ENCODE assay signal across 24 mouse cellular contexts in the genomic region with DNA sequence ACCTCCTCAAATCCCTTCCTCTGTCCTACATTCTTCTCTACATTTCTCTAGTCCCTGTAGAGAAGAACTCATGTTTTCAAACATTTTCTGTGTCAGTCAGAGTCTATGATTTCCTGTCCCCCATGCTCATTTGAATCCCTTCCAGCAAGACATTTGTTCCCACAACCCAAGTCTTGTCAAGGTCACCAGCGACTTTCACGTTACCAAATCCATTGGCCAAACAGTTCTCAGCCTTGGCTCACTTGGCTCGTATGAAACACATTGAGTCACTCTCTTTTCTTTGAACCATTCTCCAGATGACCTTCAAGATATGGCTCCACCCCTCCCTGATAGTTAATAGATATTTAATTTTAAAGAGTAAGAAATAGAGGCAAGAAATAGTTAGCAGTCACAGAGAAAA. TPM values are rescaled to one million over a fixed set of nuclear protein-coding genes. Genes with fewer than 3 reads are reported as not detected.
DNase-seq lines count a peak whose midpoint lies in the region; ATAC-seq and TF ChIP-seq lines count a peak whose summit lies in the region.
"Had no signal": no experiment of that assay in that cellular context is flagged by ENCODE, and none has a peak within 500 bp of the region (broad histone marks: within the 10 kb centered on the region; RNA-seq: fewer than 3 reads in every experiment).

No protein-coding gene starts in this region.

- intact Hi-C loops in gastrocnemius, adult 2 months (cut with DNase I) = no loop called here
- intact Hi-C loops in gastrocnemius, postnatal 14 days (cut with DNase I; ENCODE audit: low total_unique reads) = no loop called here

- H3K36me3 ChIP-seq in lung, embryonic 15.5 days = no peaks in the 10 kb centered on the region
- H3K36me3 ChIP-seq in hindbrain, embryonic 16.5 days (ENCODE audit: control insufficient read depth, insufficient read depth, low read length) = no peaks in the 10 kb centered on the region
- H3K36me3 ChIP-seq: embryonic facial prominence, embryonic 10.5 days; forebrain, embryonic 15.5 days; heart, embryonic 12.5 days; hindbrain, embryonic 15.5 days had no signal

- H3K27me3 ChIP-seq in lung, embryonic 15.5 days = no peaks in the 10 kb centered on the region
- H3K27me3 ChIP-seq in hindbrain, embryonic 16.5 days (replicated peaks; ENCODE audit: control insufficient read depth, insufficient read depth, low read length) = no peaks in the 10 kb centered on the region
- H3K27me3 ChIP-seq: forebrain, embryonic 15.5 days; heart, embryonic 12.5 days; hindbrain, embryonic 15.5 days; Patski had no signal

- H3K9me3 ChIP-seq in lung, embryonic 15.5 days = no peaks in the 10 kb centered on the region
- H3K9me3 ChIP-seq in hindbrain, embryonic 16.5 days (ENCODE audit: control insufficient read depth, low read length) = no peaks in the 10 kb centered on the region
- H3K9me3 ChIP-seq: embryonic facial prominence, embryonic 10.5 days; forebrain, embryonic 15.5 days; heart, embryonic 12.5 days; hindbrain, embryonic 15.5 days had no signal

- 0 out of 2 replicates have a peak, but pooled peaks cover 5% of the 10 kb centered on the region for H3K4me1 ChIP-seq in lung, embryonic 15.5 days
- H3K4me1 ChIP-seq in hindbrain, embryonic 16.5 days (ENCODE audit: control insufficient read depth, insufficient read depth, low read depth, low read length) = no peaks in the 10 kb centered on the region
- H3K4me1 ChIP-seq: forebrain, embryonic 15.5 days; heart, embryonic 12.5 days had no signal

- no peak overlapping the region for H3K4me3 ChIP-seq in gastrocnemius, adult 2 months
- H3K4me3 ChIP-seq in lung, embryonic 15.5 days = no peak overlapping the region
- no peak overlapping the region for H3K4me3 ChIP-seq in hindbrain, embryonic 16.5 days (ENCODE audit: low read length)
- H3K4me3 ChIP-seq: embryonic facial prominence, embryonic 10.5 days; forebrain, embryonic 15.5 days; heart, adult 2 months; heart, embryonic 12.5 days; hindbrain, embryonic 15.5 days had no signal

- no peak overlapping the region for H3K4me2 ChIP-seq in lung, embryonic 15.5 days
- no peak overlapping the region for H3K4me2 ChIP-seq in hindbrain, embryonic 16.5 days (ENCODE audit: low read length)
- H3K4me2 ChIP-seq: forebrain, embryonic 15.5 days; heart, embryonic 12.5 days; hindbrain, embryonic 15.5 days had no signal

- TF ChIP-seq CTCF in gastrocnemius, adult 2 months (IDR thresholded peaks at IDR 0.05) = no peak

- H3K9ac ChIP-seq in lung, embryonic 15.5 days = no peak overlapping the region
- no peak overlapping the region for H3K9ac ChIP-seq in hindbrain, embryonic 16.5 days (ENCODE audit: low read depth, low read length)
- H3K9ac ChIP-seq: forebrain, embryonic 15.5 days; heart, embryonic 12.5 days; hindbrain, embryonic 15.5 days had no signal

- 45% methylated on average over 3 of the region's 3 CpGs for WGBS in lung, embryonic 15.5 days
- WGBS in hindbrain, embryonic 16.5 days = 81% methylated on average over 3 of the region's 3 CpGs

- no peak for ATAC-seq in lung, embryonic 15.5 days (ENCODE audit: borderline replicate concordance, extremely low read depth, low FRiP score, low TSS enrichment)
- ATAC-seq in hindbrain, embryonic 16.5 days = no peak
- ATAC-seq: activated CD4-positive, CD25-positive, alpha-beta regulatory T cell, adult 4 months; forebrain, embryonic 15.5 days; inflammation-experienced regulatory T-cells, adult 6 months; intestine, postnatal 0 days; Patski had no signal

- peak overlapping the region; percentile 24; the same call in 1 of the 2 replicates for H3K27ac ChIP-seq in gastrocnemius, adult 2 months
- 0 out of 2 replicates have a peak overlapping the region, but pooled peaks have one; percentile 39 for H3K27ac ChIP-seq in lung, embryonic 15.5 days
- H3K27ac ChIP-seq in hindbrain, embryonic 16.5 days (ENCODE audit: low read depth, low read length) = no peak overlapping the region
- H3K27ac ChIP-seq: embryonic facial prominence, embryonic 10.5 days; forebrain, embryonic 15.5 days; heart, adult 2 months; hindbrain, embryonic 15.5 days had no signal

- no peak for DNase-seq in gastrocnemius, adult 2 months
- no peak for DNase-seq in gastrocnemius, postnatal 14 days
- no peak for DNase-seq in lung, postnatal 10 days
- peak; percentile 72 for DNase-seq in adrenal gland, postnatal 14 days
- DNase-seq in kidney, adult 11 months = no peak
- DNase-seq: cerebellum, adult 2 months; cerebellum, postnatal 10 days; gastrocnemius, postnatal 10 days; heart, adult 2 months; heart, postnatal 36 days had no signal

RNA-seq across cellular contexts. Expression of a gene that starts 55.7 kb away (rescaled TPM):
- not detected for total RNA-seq in gastrocnemius, adult 2 months (2021)
- total RNA-seq in gastrocnemius, postnatal 14 days (2021) = not detected
- not detected in 2 replicates for polyA plus RNA-seq in lung, embryonic 15.5 days (2015; fragmentation: Nextera tagmentation; extraction: Ambion mirVana)
- total RNA-seq in adrenal gland, postnatal 14 days (2021) = not detected in 2 replicates
- polyA plus RNA-seq in hindbrain, embryonic 16.5 days (2015; fragmentation: Nextera tagmentation; extraction: Ambion mirVana) = not detected in 2 replicates
- total RNA-seq: CH12.LX; gastrocnemius, postnatal 10 days; heart, adult 2 months; heart, postnatal 36 days had no signal
- polyA plus RNA-seq: activated CD4-positive, CD25-positive, alpha-beta regulatory T cell, adult 4 months; embryonic facial prominence, embryonic 10.5 days; embryonic facial prominence, embryonic 14.5 days; forebrain, embryonic 15.5 days; heart, adult 2 months; heart, embryonic 12.5 days; heart, embryonic 16.5 days; hindbrain, embryonic 11.5 days; hindbrain, embryonic 15.5 days; inflammation-experienced regulatory T-cells, adult 6 months; intestine, postnatal 0 days; Patski had no signal
